Mouse (Mus musculus): ENCODE results near the gene Atg10. TPM values are rescaled to one million over a fixed set of nuclear protein-coding genes. Genes with fewer than 3 reads are reported as not detected.

Gene Atg10
- total and polyA plus RNA-seq, 2 experiments from 2014 or later, result 6.7 to 41.8 TPM

DNA sequence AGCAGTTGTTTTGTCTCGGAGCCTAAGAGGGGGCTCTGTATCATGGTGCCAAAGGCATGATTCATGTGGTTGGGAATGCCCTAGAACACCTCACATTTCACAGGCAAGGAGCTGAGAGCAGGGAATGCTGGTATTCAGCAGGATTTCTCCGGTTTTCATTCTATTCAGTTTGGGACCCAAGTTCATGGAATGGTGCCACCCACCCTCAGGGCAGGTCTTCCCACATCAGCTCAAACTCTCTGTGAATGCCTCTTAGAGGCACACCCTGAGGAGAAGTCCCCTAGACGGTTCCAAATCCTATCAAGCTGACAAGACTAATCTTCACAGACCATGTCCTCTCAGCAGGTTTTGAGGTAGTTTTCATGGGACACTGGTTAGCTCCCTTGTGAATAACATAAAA is 211.9 kb downstream of the Atg10 start:
- DNase-seq (ENCODE audit: low spot score) (no peak), ATAC-seq (ENCODE audit: insufficient read depth, low read depth) (no peak)
- Histone ChIP-seq H3K27me3 (ENCODE audit: control insufficient read depth, insufficient read depth, low read length) (no peaks in the 10 kb centered on the region), H3K4me2 (ENCODE audit: low read depth, low read length) (no peak overlapping the region), H3K9me3 (replicated peaks; ENCODE audit: control insufficient read depth, low read length) (no peaks in the 10 kb centered on the region), H3K4me1 (ENCODE audit: control insufficient read depth, insufficient read depth) (no peaks in the 10 kb centered on the region), H3K9ac (replicated peaks; ENCODE audit: low read depth, low read length) (no peak overlapping the region), H3K4me3 (ENCODE audit: low read depth, low read length) (no peak overlapping the region), H3K27ac (ENCODE audit: low read depth) (no peak overlapping the region), H3K36me3 (replicated peaks; ENCODE audit: control insufficient read depth, insufficient read depth, low read length) (no peaks in the 10 kb centered on the region)
- no peak for TF ChIP-seq CTCF (IDR thresholded peaks at IDR 0.05; ENCODE audit: low read depth)
- WGBS, result 60% methylated on average over 3 of the region's 3 CpGs

DNA sequence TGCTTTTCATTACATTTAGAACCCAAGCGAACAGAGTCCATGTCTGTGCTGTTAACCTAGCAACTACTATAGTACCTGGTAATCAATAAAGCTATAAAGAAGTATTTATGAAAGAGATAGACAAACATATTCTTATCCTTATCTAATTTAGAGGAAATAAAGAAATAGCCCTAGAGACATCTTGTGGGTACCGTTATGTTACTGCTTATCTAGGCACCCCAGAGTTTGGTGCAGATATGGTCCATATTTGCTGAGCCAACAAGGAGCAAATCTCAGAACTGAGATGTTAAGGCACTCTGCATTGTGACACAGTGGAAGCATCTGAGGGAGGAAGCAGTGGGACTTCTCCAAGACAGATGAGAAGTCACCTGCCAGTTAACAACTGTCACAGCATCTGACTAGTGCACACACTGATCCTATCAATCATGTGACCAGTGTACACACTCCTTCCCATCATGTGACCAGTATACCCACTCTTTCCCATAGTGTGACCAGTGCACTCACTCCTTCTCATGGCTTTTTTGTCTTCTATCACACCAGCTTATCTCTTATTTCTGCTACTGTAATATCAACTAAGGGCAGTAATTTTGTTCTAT is 228.6 kb downstream of the Atg10 start:
- Histone ChIP-seq H3K4me3 (ENCODE audit: low read depth, low read length) (no peak overlapping the region), H3K9me3 (replicated peaks; ENCODE audit: control insufficient read depth, low read length) (no peaks in the 10 kb centered on the region), H3K27me3 (ENCODE audit: control insufficient read depth, insufficient read depth, low read length) (no peaks in the 10 kb centered on the region), H3K27ac (ENCODE audit: low read depth) (no peak overlapping the region), H3K9ac (replicated peaks; ENCODE audit: low read depth, low read length) (no peak overlapping the region), H3K4me2 (ENCODE audit: low read depth, low read length) (no peak overlapping the region), H3K4me1 (ENCODE audit: control insufficient read depth, insufficient read depth) (no peaks in the 10 kb centered on the region), H3K36me3 (replicated peaks; ENCODE audit: control insufficient read depth, insufficient read depth, low read length) (no peaks in the 10 kb centered on the region)
- no peak for DNase-seq (ENCODE audit: low spot score)
- WGBS, result 77% methylated on average over 2 of the region's 2 CpGs
- no peak for TF ChIP-seq CTCF (IDR thresholded peaks at IDR 0.05; ENCODE audit: low read depth)
- TF ChIP-seq EP300 (IDR thresholded peaks at IDR 0.05; ENCODE audit: low read depth), result no peak
- ATAC-seq (ENCODE audit: insufficient read depth, low read depth), result no peak

DNA sequence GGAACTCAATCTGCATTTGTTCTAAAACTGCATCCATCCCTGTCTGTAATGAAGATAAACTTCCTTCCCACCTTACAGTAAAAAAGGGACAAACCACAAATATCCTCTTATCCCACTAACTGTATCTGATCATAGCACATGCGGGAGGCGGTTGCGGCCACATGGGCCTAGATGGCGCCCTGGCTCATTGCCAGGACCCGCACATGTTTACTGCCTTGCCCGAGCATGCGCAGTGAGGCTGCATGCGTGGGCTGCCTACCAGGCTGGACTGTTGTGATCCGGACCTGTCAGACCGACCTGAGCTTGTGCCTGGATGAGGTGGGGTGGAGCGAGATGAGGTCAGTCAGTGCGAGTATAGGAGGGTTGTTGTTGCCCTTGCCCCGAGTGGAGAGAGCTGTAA is 230.2 kb downstream of the Atg10 start:
- Histone ChIP-seq H3K27ac (ENCODE audit: low read depth) (no peak overlapping the region), H3K9me3 (replicated peaks; ENCODE audit: control insufficient read depth, low read length) (no peaks in the 10 kb centered on the region), H3K4me1 (ENCODE audit: control insufficient read depth, insufficient read depth) (no peaks in the 10 kb centered on the region), H3K36me3 (replicated peaks; ENCODE audit: control insufficient read depth, insufficient read depth, low read length) (no peaks in the 10 kb centered on the region), H3K9ac (replicated peaks; ENCODE audit: low read depth, low read length) (no peak overlapping the region), H3K4me2 (ENCODE audit: low read depth, low read length) (no peak overlapping the region), H3K4me3 (ENCODE audit: low read depth, low read length) (no peak overlapping the region), H3K27me3 (ENCODE audit: control insufficient read depth, insufficient read depth, low read length) (no peaks in the 10 kb centered on the region)
- no peak for TF ChIP-seq EP300 (IDR thresholded peaks at IDR 0.05; ENCODE audit: low read depth)
- no peak for ATAC-seq (ENCODE audit: insufficient read depth, low read depth)
- WGBS, result 72% methylated on average over 13 of the region's 13 CpGs
- no peak for DNase-seq (ENCODE audit: low spot score)

DNA sequence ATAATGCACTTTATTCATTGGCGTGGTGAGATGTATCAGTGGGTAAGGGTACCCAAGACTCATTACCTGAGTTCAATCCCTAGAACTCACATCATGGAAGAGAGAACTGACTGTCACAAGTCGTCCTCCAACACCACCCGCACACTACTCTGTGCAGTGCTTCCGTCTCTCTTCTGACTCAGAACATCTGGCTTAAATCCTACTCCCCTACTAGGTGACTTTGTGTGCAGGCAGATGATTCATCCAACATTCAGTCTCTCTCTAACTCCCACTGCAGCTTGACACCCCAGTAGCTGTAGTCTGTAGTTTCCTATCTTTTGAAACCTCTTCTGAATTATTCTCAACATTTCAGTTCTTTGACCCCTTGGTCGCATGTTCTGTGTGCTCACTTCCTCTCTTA is 230.8 kb downstream of the Atg10 start:
- Histone ChIP-seq H3K27ac (ENCODE audit: low read depth) (no peak overlapping the region), H3K4me1 (ENCODE audit: control insufficient read depth, insufficient read depth) (no peaks in the 10 kb centered on the region), H3K36me3 (replicated peaks; ENCODE audit: control insufficient read depth, insufficient read depth, low read length) (no peaks in the 10 kb centered on the region), H3K4me2 (ENCODE audit: low read depth, low read length) (no peak overlapping the region), H3K9me3 (replicated peaks; ENCODE audit: control insufficient read depth, low read length) (no peaks in the 10 kb centered on the region), H3K4me3 (ENCODE audit: low read depth, low read length) (no peak overlapping the region), H3K9ac (replicated peaks; ENCODE audit: low read depth, low read length) (no peak overlapping the region), H3K27me3 (ENCODE audit: control insufficient read depth, insufficient read depth, low read length) (no peaks in the 10 kb centered on the region)
- DNase-seq (ENCODE audit: low spot score) (no peak), ATAC-seq (ENCODE audit: insufficient read depth, low read depth) (no peak)
- WGBS, result 73% methylated on average over 5 of the region's 5 CpGs
- TF ChIP-seq EP300 (IDR thresholded peaks at IDR 0.05; ENCODE audit: low read depth) (no peak), CTCF (IDR thresholded peaks at IDR 0.05; ENCODE audit: low read depth) (no peak)

DNA sequence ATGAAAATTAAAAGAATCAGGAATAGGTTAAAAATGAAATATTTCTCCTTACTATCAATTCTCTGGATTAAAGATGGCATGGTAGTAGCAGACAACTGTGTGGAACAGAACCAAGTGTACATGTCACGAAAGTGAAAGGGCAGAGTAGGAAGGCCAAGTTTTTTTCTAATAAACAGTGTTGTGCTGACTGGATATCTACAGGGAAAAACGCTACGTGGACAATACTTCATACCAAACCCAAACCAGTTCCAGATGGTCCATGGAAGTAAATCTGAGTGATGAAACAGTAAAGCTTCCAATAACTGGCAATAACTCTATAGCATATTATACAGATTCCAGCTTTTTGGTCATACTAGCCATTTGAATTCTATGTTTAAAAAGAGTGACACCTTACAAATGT is 235.5 kb downstream of the Atg10 start:
- Histone ChIP-seq H3K9me3 (replicated peaks; ENCODE audit: control insufficient read depth, low read length) (no peaks in the 10 kb centered on the region), H3K4me3 (ENCODE audit: low read depth, low read length) (no peak overlapping the region), H3K4me1 (ENCODE audit: control insufficient read depth, insufficient read depth) (no peaks in the 10 kb centered on the region), H3K36me3 (replicated peaks; ENCODE audit: control insufficient read depth, insufficient read depth, low read length) (no peaks in the 10 kb centered on the region), H3K9ac (replicated peaks; ENCODE audit: low read depth, low read length) (no peak overlapping the region), H3K27me3 (ENCODE audit: control insufficient read depth, insufficient read depth, low read length) (no peaks in the 10 kb centered on the region), H3K4me2 (ENCODE audit: low read depth, low read length) (no peak overlapping the region), H3K27ac (ENCODE audit: low read depth) (no peak overlapping the region)
- ATAC-seq (ENCODE audit: insufficient read depth, low read depth), result no peak
- 69% methylated on average over 3 of the region's 3 CpGs for WGBS
- TF ChIP-seq EP300 (IDR thresholded peaks at IDR 0.05; ENCODE audit: low read depth) (no peak), CTCF (IDR thresholded peaks at IDR 0.05; ENCODE audit: low read depth) (no peak)
- DNase-seq (ENCODE audit: low spot score), result no peak

DNA sequence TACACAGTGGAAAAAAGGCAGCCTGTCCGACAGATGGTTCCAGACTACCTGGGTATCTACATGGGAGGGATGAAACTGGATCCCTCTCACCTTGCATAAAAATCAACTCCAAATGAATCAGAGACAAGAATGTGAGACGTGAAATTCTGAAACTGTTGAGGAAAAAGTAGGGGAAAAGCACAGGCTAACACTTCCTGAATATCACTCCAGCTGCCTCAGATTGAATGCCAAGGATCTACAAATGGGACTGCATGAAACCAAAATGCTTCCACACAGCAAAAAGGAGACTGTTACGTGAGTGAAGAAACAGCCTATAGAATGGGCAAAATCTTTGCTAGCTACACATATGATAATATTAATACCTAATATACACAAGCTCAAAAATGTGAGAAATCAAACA is 238.4 kb downstream of the Atg10 start:
- Histone ChIP-seq H3K9me3 (replicated peaks; ENCODE audit: control insufficient read depth, low read length) (no peaks in the 10 kb centered on the region), H3K27ac (ENCODE audit: low read depth) (no peak overlapping the region), H3K27me3 (ENCODE audit: control insufficient read depth, insufficient read depth, low read length) (no peaks in the 10 kb centered on the region), H3K4me1 (ENCODE audit: control insufficient read depth, insufficient read depth) (no peaks in the 10 kb centered on the region), H3K9ac (replicated peaks; ENCODE audit: low read depth, low read length) (no peak overlapping the region), H3K4me3 (ENCODE audit: low read depth, low read length) (no peak overlapping the region), H3K4me2 (ENCODE audit: low read depth, low read length) (no peak overlapping the region), H3K36me3 (replicated peaks; ENCODE audit: control insufficient read depth, insufficient read depth, low read length) (no peaks in the 10 kb centered on the region)
- ATAC-seq (ENCODE audit: insufficient read depth, low read depth) (no peak), DNase-seq (ENCODE audit: low spot score) (no peak)
- 75% methylated on average over 3 of the region's 3 CpGs for WGBS
- TF ChIP-seq CTCF (IDR thresholded peaks at IDR 0.05; ENCODE audit: low read depth) (no peak), EP300 (IDR thresholded peaks at IDR 0.05; ENCODE audit: low read depth) (no peak)

Measured in heart, postnatal 0 days (tissue).